Comparison of ENCODE assay signal across 8 mouse cellular contexts in the genomic region with DNA sequence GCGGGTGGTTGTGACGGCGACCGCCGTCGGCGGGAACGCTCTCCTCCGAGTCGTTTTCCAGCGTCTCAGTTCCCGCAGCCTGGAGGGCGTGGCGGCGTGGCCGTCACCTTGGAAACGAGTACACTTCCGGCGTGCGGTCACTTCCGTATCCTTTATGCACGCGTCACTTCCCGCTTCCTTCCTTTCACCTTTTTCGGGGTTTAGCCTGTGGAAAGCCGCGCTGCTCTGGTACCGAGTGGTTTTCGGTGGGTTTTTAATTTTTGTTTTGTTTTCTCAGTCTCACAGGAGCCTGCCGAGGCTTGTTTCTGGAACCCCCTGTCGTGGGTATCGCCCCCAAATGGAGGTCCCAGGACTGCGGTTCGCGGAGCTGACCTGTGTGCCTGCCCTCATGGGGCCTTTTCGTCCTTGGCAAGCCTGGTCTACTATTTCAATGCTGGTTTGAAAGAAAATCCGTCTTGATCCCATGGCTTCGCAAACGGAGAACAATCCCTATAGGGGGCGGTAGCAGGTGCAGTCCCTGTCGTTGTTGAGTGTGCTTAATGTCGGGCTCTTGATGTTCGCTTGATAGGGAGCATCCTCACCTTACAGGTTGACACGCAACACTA. TPM values are rescaled to one million over a fixed set of nuclear protein-coding genes. Genes with fewer than 3 reads are reported as not detected.
DNase-seq lines count a peak whose midpoint lies in the region; ATAC-seq lines count a peak whose summit lies in the region.

Gene Ankrd42 (minus strand): TSS at position 122 of the 605 bp plus-strand sequence.

- peaks cover 26% of the 10 kb centered on the region for H3K36me3 ChIP-seq in heart, embryonic 14.5 days (ENCODE audit: control insufficient read depth, insufficient read depth, low read length)
- peaks cover 6% of the 10 kb centered on the region; the same call in 1 of the 2 replicates for H3K36me3 ChIP-seq in liver, embryonic 13.5 days
- no peaks in the 10 kb centered on the region for H3K36me3 ChIP-seq in stomach, embryonic 16.5 days (ENCODE audit: control insufficient read depth, insufficient read depth, low read length)

- H3K4me3 ChIP-seq in heart, embryonic 14.5 days (ENCODE audit: control insufficient read depth in 1 of 2, insufficient read depth in 1 of 2, low read depth in 1 of 2, low read length in 2 of 2): peak within 1 kb of the TSS; percentile 92 to 95
- H3K4me3 ChIP-seq in liver, embryonic 13.5 days (replicated peaks): peak within 1 kb of the TSS; percentile 81
- peak within 1 kb of the TSS; percentile 90 for H3K4me3 ChIP-seq in stomach, embryonic 16.5 days (replicated peaks; ENCODE audit: low read length)

- peak within 1 kb of the TSS; percentile 96 for H3K4me2 ChIP-seq in heart, embryonic 14.5 days (ENCODE audit: low read length)
- peak within 1 kb of the TSS; percentile 96 for H3K4me2 ChIP-seq in liver, embryonic 13.5 days
- peak within 1 kb of the TSS; percentile 99 for H3K4me2 ChIP-seq in stomach, embryonic 16.5 days (ENCODE audit: low read depth, low read length)

- H3K27me3 ChIP-seq in heart, embryonic 14.5 days (ENCODE audit: control insufficient read depth, insufficient read depth, low read length): no peaks in the 10 kb centered on the region
- H3K27me3 ChIP-seq in liver, embryonic 13.5 days: peaks cover 28% of the 10 kb centered on the region
- no peaks in the 10 kb centered on the region for H3K27me3 ChIP-seq in stomach, embryonic 16.5 days (ENCODE audit: control insufficient read depth, insufficient read depth, low read length)

- under 1% methylated on average over 44 of the region's 44 CpGs for WGBS in heart, embryonic 14.5 days
- WGBS in liver, embryonic 13.5 days (ENCODE audit: insufficient replicate concordance): under 1% methylated on average over 44 of the region's 44 CpGs
- WGBS in stomach, embryonic 16.5 days: under 1% methylated on average over 44 of the region's 44 CpGs

- peaks cover 2 to 17% of the 10 kb centered on the region in 2 experiments; a peak in 2 of 4 replicates for H3K4me1 ChIP-seq in heart, embryonic 14.5 days (ENCODE audit: control insufficient read depth in 2 of 2, insufficient read depth in 2 of 2, low read length in 2 of 2)
- H3K4me1 ChIP-seq in liver, embryonic 13.5 days (replicated peaks): peaks cover 21% of the 10 kb centered on the region
- H3K4me1 ChIP-seq in stomach, embryonic 16.5 days (ENCODE audit: control insufficient read depth, insufficient read depth, low read length): peaks cover 13% of the 10 kb centered on the region

- peak; percentile 98 for ATAC-seq in CD4-positive, CD25-positive, alpha-beta regulatory T cell, adult 4 months
- ATAC-seq in heart, embryonic 14.5 days (ENCODE audit: insufficient number of reproducible peaks, insufficient read depth, low FRiP score, low read depth): peak; percentile 97
- ATAC-seq in liver, embryonic 13.5 days (ENCODE audit: low read depth): peak; percentile 97
- peak; percentile 96 for ATAC-seq in stomach, embryonic 16.5 days (ENCODE audit: insufficient read depth, low FRiP score)

- no peaks in the 10 kb centered on the region for H3K9me3 ChIP-seq in heart, embryonic 14.5 days (ENCODE audit: control insufficient read depth, low read length)
- no peaks in the 10 kb centered on the region for H3K9me3 ChIP-seq in liver, embryonic 13.5 days (replicated peaks)
- no peaks in the 10 kb centered on the region for H3K9me3 ChIP-seq in stomach, embryonic 16.5 days (replicated peaks; ENCODE audit: control insufficient read depth, low read length)

- H3K27ac ChIP-seq in heart, embryonic 14.5 days (replicated peaks in 1 of 2; ENCODE audit: control insufficient read depth in 1 of 2, insufficient read depth in 1 of 2, low read depth in 2 of 2, low read length in 2 of 2): peak within 1 kb of the TSS; percentile 72 to 87
- peak within 1 kb of the TSS; percentile 50 for H3K27ac ChIP-seq in liver, embryonic 13.5 days
- peak within 1 kb of the TSS; percentile 88 for H3K27ac ChIP-seq in stomach, embryonic 16.5 days (ENCODE audit: low read length)

- peak; percentile 86 for DNase-seq in c-Kit-negative CD71-positive TER-119-positive erythroid progenitor cells, embryonic 14.5 days (ENCODE audit: low read depth, low spot score)
- DNase-seq in fibroblast of lung, adult 2 months (ENCODE audit: low read depth): peak; percentile 69
- DNase-seq in kidney, postnatal 14 days: peak; percentile 95
- DNase-seq in liver, embryonic 13.5 days: peak; percentile 84
- DNase-seq in neural tube, embryonic 10.5 days (ENCODE audit: extremely low spot score, low spot score): peak; percentile 96

- H3K9ac ChIP-seq in heart, embryonic 14.5 days (ENCODE audit: low read length): peak within 1 kb of the TSS; percentile 88
- H3K9ac ChIP-seq in liver, embryonic 13.5 days: peak within 1 kb of the TSS; percentile 80
- peak within 1 kb of the TSS; percentile 91 for H3K9ac ChIP-seq in stomach, embryonic 16.5 days (ENCODE audit: low read length)

RNA-seq across cellular contexts. Expression of gene Ankrd42, which starts in this region (rescaled TPM):
- polyA plus RNA-seq in CD4-positive, CD25-positive, alpha-beta regulatory T cell, adult 4 months (2017; shearing (Covaris generic)): under 1 TPM in 1 of 2 experiments, not detected in 1; 0.16 TPM
- 2.6 and 3.2 TPM in 2 replicates for polyA plus RNA-seq in heart, embryonic 14.5 days (2014; fragmentation: Nextera tagmentation; extraction: Ambion mirVana)
- polyA plus RNA-seq in liver, embryonic 13.5 days (2015; fragmentation: Nextera tagmentation; extraction: Ambion mirVana): 0.45 and 0.66 TPM in 2 replicates
- 3.9 and 5.3 TPM in 2 replicates for polyA plus RNA-seq in stomach, embryonic 16.5 days (2015; fragmentation: Nextera tagmentation; extraction: Ambion mirVana)

Comparison
In these comparisons a context has a peak if more than half of its experiments do, and no peak if none do; other contexts are left out.
1. Peak in every context shown above with its lines: DNase-seq, ATAC-seq, H3K4me3 ChIP-seq and H3K27ac ChIP-seq.
2. Peak in ATAC-seq in CD4-positive, CD25-positive, alpha-beta regulatory T cell, adult 4 months; RNA of the gene not detected or under 1 TPM.
3. Peak in DNase-seq, ATAC-seq, H3K4me3 ChIP-seq, H3K27ac ChIP-seq, H3K9ac ChIP-seq and H3K4me2 ChIP-seq in liver, embryonic 13.5 days; RNA of the gene not detected or under 1 TPM.